Mouse (Mus musculus) embryonic facial prominence, embryonic 14.5 days (tissue): ENCODE data around the gene Hes3. TPM values are rescaled to one million over a fixed set of nuclear protein-coding genes. Genes with fewer than 3 reads are reported as not detected.
A peak's percentile ranks its signal among the peaks of the same experiment; 100 is the strongest.

Experiments
- ATAC-seq: fragments of 200-750 bp; cut with Nextera tagmentation; 2 replicates; pipeline ENCODE4 v1.8.0; 2017; ENCODE audit warnings: low read depth, moderate number of reproducible peaks, moderate TSS enrichment
- DNase-seq: peaks from one replicate; pipeline ENCODE4 v3.0.0-alpha.2; 2015; ENCODE audit warnings: low spot score
- H3K27ac ChIP-seq: fragments of 300-500 bp; sonication (generic); replicated peaks from 2 replicates; pipeline ENCODE4 v1.5.1; 2014; ENCODE audit warnings: low read depth, mild to moderate bottlenecking, low read length, moderate library complexity
- H3K27me3 ChIP-seq: fragments of 300-500 bp; sonication (generic); replicated peaks from 2 replicates; pipeline ENCODE4 v1.6.1; 2014; ENCODE audit warnings: low read length; ENCODE audit not compliant: control insufficient read depth, insufficient read depth
- H3K36me3 ChIP-seq: fragments of 300-500 bp; sonication (generic); 2 replicates; pipeline ENCODE4 v1.6.1; 2014; ENCODE audit warnings: low read length, mixed read lengths; ENCODE audit not compliant: control insufficient read depth, insufficient read depth
- H3K4me1 ChIP-seq: fragments of 300-500 bp; sonication (generic); 2 replicates; pipeline ENCODE4 v1.6.1; 2014; ENCODE audit warnings: antibody characterized with exemption, low read length; ENCODE audit not compliant: control insufficient read depth, insufficient read depth
- H3K4me2 ChIP-seq: fragments of 300-500 bp; sonication (generic); 2 replicates; pipeline ENCODE4 v1.6.1; 2014; ENCODE audit warnings: low read depth, mild to moderate bottlenecking, low read length, moderate library complexity, mixed read lengths
- H3K4me3 ChIP-seq: fragments of 300-500 bp; sonication (generic); 2 replicates; pipeline ENCODE4 v1.5.1; 2014; ENCODE audit warnings: low read depth, mild to moderate bottlenecking, low read length
- H3K9ac ChIP-seq: fragments of 300-500 bp; sonication (generic); 2 replicates; pipeline ENCODE4 v1.6.1; 2014; ENCODE audit warnings: low read depth, mild to moderate bottlenecking, low read length, moderate library complexity, mixed read lengths
- H3K9me3 ChIP-seq: fragments of 300-500 bp; sonication (generic); 2 replicates; pipeline ENCODE4 v1.6.1; 2016; ENCODE audit warnings: low read length; ENCODE audit not compliant: control insufficient read depth
- WGBS: fragments of 180-500 bp; shearing (Covaris S2); extraction: QIAGEN DNeasy Blood & Tissue Kit; methylation state at CpG from one replicate; pipeline ENCODE4 v1.1.7; 2014; 5-methylcytosine and 5-hydroxymethylcytosine counted together
- polyA plus RNA-seq: library from polyadenylated mRNA; unstranded; fragments of >200 nt; fragmentation: Nextera tagmentation; extraction: Ambion mirVana; gene quantifications from 2 replicates; pipeline ENCODE4 v1.2.1, GENCODE M21; 2014

Hes3 gene
- polyA plus RNA-seq, 1 experiment from 2014 or later: not detected

DNA sequence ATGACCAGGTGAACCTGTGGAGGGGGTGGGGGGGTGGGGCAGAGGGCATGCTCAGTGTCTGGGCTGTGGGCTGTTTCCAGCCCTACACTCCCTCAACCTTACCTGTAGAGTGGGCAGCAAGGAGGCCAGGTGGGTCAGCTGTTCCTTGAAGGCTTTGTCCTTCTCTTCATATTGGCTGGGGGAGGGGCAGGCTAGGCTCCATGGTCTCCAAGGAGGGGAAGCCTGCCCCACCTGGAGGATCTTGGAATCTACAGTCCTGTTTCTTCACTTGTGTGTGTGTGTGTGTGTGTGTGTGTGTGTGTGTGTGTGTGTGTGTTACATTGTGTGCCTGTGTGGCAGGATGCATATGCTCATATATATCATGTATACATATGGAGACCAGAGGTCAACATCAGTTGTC is 22.5 kb upstream of the Hes3 start:
- peak overlapping the region; percentile 65; the same call in 1 of the 2 replicates for H3K4me2 ChIP-seq
- no peak for DNase-seq

DNA sequence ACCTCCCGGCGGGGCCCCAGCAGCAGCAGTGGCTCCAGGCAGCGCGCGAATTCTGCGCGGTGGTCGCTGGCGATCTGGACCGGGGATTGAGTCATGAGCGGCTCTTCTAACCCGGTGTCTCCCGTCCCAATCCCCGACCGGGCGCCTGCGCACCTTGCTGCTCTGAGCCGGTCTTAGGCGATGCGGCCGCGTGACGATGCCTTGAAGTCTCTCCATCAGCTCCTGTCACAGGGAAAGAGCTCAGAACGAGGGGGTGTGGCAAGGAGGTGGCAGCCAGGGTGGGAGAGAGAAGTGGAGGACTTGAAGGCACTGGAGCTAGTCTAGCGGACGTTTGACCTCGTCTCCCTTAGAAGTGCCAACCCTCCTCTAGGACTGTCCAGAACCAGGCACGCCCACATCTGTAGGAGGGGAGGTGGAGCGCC is 21.8 kb upstream of the Hes3 start:
- H3K9me3 ChIP-seq: no peaks in the 10 kb centered on the region
- H3K27ac ChIP-seq: no peak overlapping the region
- ATAC-seq (peak; percentile 41; the same call in 1 of the 2 replicates), DNase-seq (no peak)
- H3K4me1 ChIP-seq: peaks cover 9% of the 10 kb centered on the region
- H3K4me2 ChIP-seq: peak overlapping the region; percentile 65
- WGBS: 3% methylated on average over 21 of the region's 29 CpGs
- no peaks in the 10 kb centered on the region for H3K36me3 ChIP-seq
- peak overlapping the region; percentile 57 for H3K9ac ChIP-seq
- H3K4me3 ChIP-seq: peak overlapping the region; percentile 35
- peaks cover 75% of the 10 kb centered on the region for H3K27me3 ChIP-seq

More for the DNA sequence above, 22.5 kb upstream of the Hes3 start:
- no peaks in the 10 kb centered on the region for H3K9me3 ChIP-seq
- ATAC-seq: no peak
- no peaks in the 10 kb centered on the region for H3K36me3 ChIP-seq
- no peak overlapping the region for H3K27ac ChIP-seq
- no peak overlapping the region; the same call in 1 of the 2 replicates for H3K4me3 ChIP-seq
- H3K4me1 ChIP-seq: peaks cover 9% of the 10 kb centered on the region
- H3K27me3 ChIP-seq: peaks cover 82% of the 10 kb centered on the region
- no peak overlapping the region for H3K9ac ChIP-seq

- peak overlapping the region; percentile 12; the same call in 1 of the 2 replicates for H3K4me3 ChIP-seq
- 4% methylated on average over 14 of the region's 14 CpGs for WGBS
- DNase-seq: no peak
- peak overlapping the region; percentile 65; the same call in 1 of the 2 replicates for H3K4me2 ChIP-seq
- no peak for ATAC-seq
- H3K4me1 ChIP-seq: peaks cover 9% of the 10 kb centered on the region
- no peak overlapping the region for H3K27ac ChIP-seq
- no peaks in the 10 kb centered on the region for H3K9me3 ChIP-seq
- no peak overlapping the region; the same call in 1 of the 2 replicates for H3K9ac ChIP-seq
- peaks cover 64% of the 10 kb centered on the region for H3K27me3 ChIP-seq
- no peaks in the 10 kb centered on the region for H3K36me3 ChIP-seq
Measured at GRCm38 (mm10) chr4:152312186-152312585, 20.7 kb upstream of the Hes3 start.

DNA sequence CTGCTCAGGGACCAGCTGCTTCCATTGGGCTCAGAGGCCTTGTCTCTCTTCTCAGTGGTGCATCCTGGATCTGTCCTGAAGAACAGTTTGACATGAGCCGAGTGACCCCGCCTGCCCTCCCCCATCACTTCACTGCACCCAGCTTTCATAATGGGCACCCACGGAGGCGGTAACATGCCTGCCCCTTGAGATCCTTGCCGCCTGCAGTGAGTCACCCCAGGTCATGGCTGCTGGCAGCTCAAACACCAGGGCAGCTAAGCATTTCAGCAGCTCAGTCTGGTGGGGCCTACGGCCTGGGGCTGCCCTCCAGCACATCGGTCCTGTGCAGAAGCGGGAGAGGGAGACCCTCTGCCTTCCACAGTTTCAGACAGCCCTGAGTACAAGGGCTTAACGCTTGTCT is 16.1 kb upstream of the Hes3 start:
- H3K27me3 ChIP-seq: peaks cover 19% of the 10 kb centered on the region
- H3K4me1 ChIP-seq: peaks cover 4% of the 10 kb centered on the region; the same call in 1 of the 2 replicates
- H3K36me3 ChIP-seq: peaks cover 20% of the 10 kb centered on the region
- no peak overlapping the region for H3K9ac ChIP-seq
- 73% methylated on average over 9 of the region's 9 CpGs for WGBS
- no peak overlapping the region for H3K4me3 ChIP-seq
- DNase-seq (no peak), ATAC-seq (no peak)
- H3K4me2 ChIP-seq: no peak overlapping the region
- H3K27ac ChIP-seq: no peak overlapping the region
- H3K9me3 ChIP-seq: no peaks in the 10 kb centered on the region

DNA sequence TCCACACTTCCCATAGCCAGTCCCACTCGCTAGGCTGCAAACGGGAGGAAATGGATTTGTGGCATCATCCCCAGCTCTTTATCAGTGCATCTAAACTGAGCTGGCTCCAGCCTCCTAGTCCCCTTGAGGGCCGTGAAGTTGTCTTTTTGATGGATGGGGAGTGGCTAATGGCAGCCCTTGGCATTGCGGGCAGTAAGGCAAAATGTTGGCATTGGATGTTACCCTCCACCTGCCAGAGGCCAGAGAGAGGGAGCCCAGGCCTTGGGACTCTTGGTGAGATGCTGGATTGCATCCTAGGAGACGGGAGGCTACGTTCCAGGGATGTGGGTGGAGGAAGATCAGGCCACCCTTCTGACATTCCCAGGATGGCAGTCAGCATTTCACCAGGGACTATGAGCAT is 14.5 kb upstream of the Hes3 start:
- Histone ChIP-seq H3K4me1 (no peaks in the 10 kb centered on the region), H3K9me3 (no peaks in the 10 kb centered on the region), H3K4me2 (no peak overlapping the region), H3K4me3 (no peak overlapping the region), H3K27me3 (peaks cover 3% of the 10 kb centered on the region), H3K36me3 (peaks cover 32% of the 10 kb centered on the region), H3K9ac (no peak overlapping the region), H3K27ac (no peak overlapping the region)
- WGBS: 86% methylated on average over 6 of the region's 6 CpGs
- DNase-seq (no peak), ATAC-seq (no peak)

DNA sequence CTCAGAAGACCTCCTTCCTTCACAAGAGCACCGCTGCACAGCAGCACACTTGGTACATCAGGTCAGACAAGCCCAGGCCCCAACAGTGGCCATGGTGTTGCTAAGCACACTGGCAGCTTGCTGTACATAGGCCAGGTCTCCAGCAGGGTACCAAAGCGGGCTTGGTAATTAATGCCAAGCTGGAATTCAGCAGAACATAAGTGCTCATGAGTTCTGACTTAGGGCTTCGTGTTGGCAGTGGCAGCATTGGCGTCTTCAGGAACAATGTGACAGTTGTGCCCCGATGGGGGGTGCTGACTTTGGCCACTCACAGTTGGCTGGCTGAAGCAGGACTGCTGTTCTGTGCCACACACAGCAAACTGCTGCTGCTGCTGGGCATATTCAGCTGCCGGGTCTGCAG is 13.2 kb upstream of the Hes3 start:
- Histone ChIP-seq H3K4me1 (no peaks in the 10 kb centered on the region), H3K4me3 (no peak overlapping the region), H3K4me2 (no peak overlapping the region), H3K27ac (no peak overlapping the region), H3K27me3 (no peaks in the 10 kb centered on the region), H3K9me3 (no peaks in the 10 kb centered on the region), H3K36me3 (peaks cover 43% of the 10 kb centered on the region), H3K9ac (no peak overlapping the region)
- DNase-seq (no peak), ATAC-seq (no peak)
- WGBS: 96% methylated on average over 6 of the region's 6 CpGs

DNA sequence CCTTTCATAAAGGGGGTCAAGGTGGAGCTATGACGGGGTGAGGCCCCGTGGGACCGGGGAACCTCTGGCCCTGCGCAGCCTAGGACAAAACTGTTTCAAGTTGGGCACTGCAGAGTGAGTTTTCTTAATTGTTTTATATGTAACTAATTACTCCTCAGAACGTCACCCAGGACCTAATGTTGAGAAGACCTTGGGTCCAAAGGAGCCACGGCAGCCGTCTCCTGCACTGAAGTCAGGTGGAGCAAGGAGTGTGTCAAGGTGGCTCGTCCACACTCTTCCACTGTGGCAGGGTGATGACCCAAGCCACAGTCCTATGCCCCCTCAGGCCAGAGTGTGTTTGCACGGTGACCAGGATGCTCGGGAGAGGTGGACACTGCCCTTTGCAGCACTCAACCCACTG is 11.7 kb upstream of the Hes3 start:
- Histone ChIP-seq H3K4me1 (peaks cover 3% of the 10 kb centered on the region), H3K27me3 (no peaks in the 10 kb centered on the region), H3K36me3 (peaks cover 44% of the 10 kb centered on the region), H3K9ac (no peak overlapping the region), H3K4me2 (no peak overlapping the region), H3K4me3 (no peak overlapping the region), H3K9me3 (no peaks in the 10 kb centered on the region), H3K27ac (no peak overlapping the region)
- 88% methylated on average over 10 of the region's 10 CpGs for WGBS
- DNase-seq (no peak), ATAC-seq (no peak)

DNA sequence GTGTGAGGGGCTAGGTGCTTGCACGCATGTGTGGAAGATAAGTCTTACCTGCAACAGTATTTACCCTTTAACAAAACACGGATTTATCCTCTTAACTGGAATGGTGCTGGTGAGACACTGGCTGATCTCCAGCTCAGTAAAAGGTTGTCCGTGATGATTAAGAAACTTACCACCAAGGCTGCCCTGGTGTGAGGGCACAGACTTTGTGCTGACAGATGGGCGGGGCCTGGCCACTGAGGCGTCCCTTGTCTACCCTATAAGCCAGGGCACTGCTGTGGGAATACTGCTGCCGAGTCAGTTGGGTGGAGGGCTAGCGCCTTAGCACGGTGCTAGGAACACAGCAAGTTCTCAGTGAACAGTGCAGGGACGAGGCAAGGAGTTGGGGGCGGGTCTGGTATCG is 10.6 kb upstream of the Hes3 start:
- Histone ChIP-seq H3K4me2 (no peak overlapping the region), H3K4me1 (peaks cover 7% of the 10 kb centered on the region), H3K9ac (no peak overlapping the region), H3K36me3 (peaks cover 44% of the 10 kb centered on the region), H3K27me3 (no peaks in the 10 kb centered on the region), H3K27ac (no peak overlapping the region), H3K9me3 (no peaks in the 10 kb centered on the region), H3K4me3 (no peak overlapping the region)
- DNase-seq (no peak), ATAC-seq (no peak)
- 76% methylated on average over 11 of the region's 11 CpGs for WGBS

DNA sequence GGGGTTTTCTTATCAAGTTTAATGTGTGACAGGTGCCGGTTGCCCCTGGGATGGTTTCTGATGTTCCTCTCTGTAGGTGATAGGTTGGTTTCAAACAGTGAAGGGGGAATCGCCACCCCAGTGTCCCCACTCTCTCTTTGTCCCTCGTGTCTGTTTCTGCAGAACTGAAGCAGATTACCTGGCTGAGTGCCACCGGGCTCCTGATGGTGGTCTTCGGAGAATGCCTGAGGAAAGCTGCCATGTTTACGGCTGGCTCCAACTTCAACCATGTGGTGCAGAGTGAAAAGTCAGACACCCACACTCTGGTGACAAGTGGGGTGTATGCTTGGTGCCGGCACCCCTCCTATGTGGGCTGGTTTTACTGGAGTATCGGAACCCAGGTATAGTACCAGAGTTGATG is 8.9 kb upstream of the Hes3 start:
- Histone ChIP-seq H3K27me3 (no peaks in the 10 kb centered on the region), H3K4me3 (no peak overlapping the region), H3K27ac (no peak overlapping the region), H3K4me1 (peaks cover 10% of the 10 kb centered on the region), H3K9me3 (no peaks in the 10 kb centered on the region), H3K9ac (no peak overlapping the region), H3K36me3 (peaks cover 44% of the 10 kb centered on the region), H3K4me2 (no peak overlapping the region)
- DNase-seq (no peak), ATAC-seq (no peak)
- 87% methylated on average over 8 of the region's 8 CpGs for WGBS
